Mouse (Mus musculus) kidney, adult 2 months (tissue): ENCODE measurements around the gene Ino80b.

Experiments used
- CTCF ChIP-seq: fragments of 200-500 bp; conservative IDR thresholded peaks from 2 replicates; pipeline ENCODE4 v1.5.1; 2011; ENCODE audit warnings: low read depth, mild to moderate bottlenecking, control low read depth, low read length, moderate library complexity, mixed read lengths; ENCODE audit not compliant: insufficient read depth, insufficient read length
- POLR2A ChIP-seq: fragments of 200-500 bp; IDR thresholded peaks from one replicate; pipeline ENCODE4 v1.6.1; 2011; ENCODE audit warnings: low read depth, low read length, control low read depth

- TF ChIP-seq CTCF (no peak), POLR2A (no peak)
Observed at GRCm38 (mm10) chr6:83080210-83080609, 45.0 kb downstream of the Ino80b start.
